Mouse (Mus musculus) ES-Bruce4 (cell line): ENCODE data around the gene Cebpa. TPM values are rescaled to one million over a fixed set of nuclear protein-coding genes. Genes with fewer than 3 reads are reported as not detected.

Source experiments
- H3K27ac ChIP-seq: 2 replicates; pipeline ENCODE4 v1.5.1; 2012; ENCODE audit warnings: low read length, inconsistent platforms; ENCODE audit not compliant: insufficient read depth
- H3K27me3 ChIP-seq: 2 replicates; pipeline ENCODE4 v1.6.1; 2012; ENCODE audit warnings: mild to moderate bottlenecking, low read length, inconsistent platforms; ENCODE audit not compliant: control insufficient read depth, poor library complexity, insufficient read depth, severe bottlenecking
- H3K36me3 ChIP-seq: 2 replicates; pipeline ENCODE4 v1.6.1; 2012; ENCODE audit warnings: inconsistent platforms, mild to moderate bottlenecking, low read length, moderate library complexity; ENCODE audit not compliant: control insufficient read depth, poor library complexity, insufficient read depth, severe bottlenecking
- H3K4me1 ChIP-seq: one replicate; pipeline ENCODE4 v1.8.1; 2011; ENCODE audit warnings: low read length; ENCODE audit not compliant: control insufficient read depth, insufficient read depth
- H3K4me3 ChIP-seq: 2 replicates; pipeline ENCODE4 v1.5.1; 2011; ENCODE audit warnings: low read depth, mild to moderate bottlenecking, low read length
- H3K9ac ChIP-seq: 2 replicates; pipeline ENCODE4 v1.6.1; 2012; ENCODE audit warnings: low read depth, mild to moderate bottlenecking, inconsistent platforms; ENCODE audit not compliant: poor library complexity, severe bottlenecking
- H3K9me3 ChIP-seq: replicated peaks from 2 replicates; pipeline ENCODE4 v1.6.1; 2012; ENCODE audit warnings: mild to moderate bottlenecking, low read length, inconsistent platforms; ENCODE audit not compliant: control insufficient read depth, poor library complexity, insufficient read depth, severe bottlenecking
- CTCF ChIP-seq: IDR thresholded peaks from one replicate; pipeline ENCODE4 v1.8.1; 2011; ENCODE audit warnings: low read depth, low read length
- EP300 ChIP-seq: IDR thresholded peaks from 2 replicates; pipeline ENCODE4 v1.6.1; 2011; ENCODE audit warnings: low read depth, low read length; ENCODE audit not compliant: insufficient read depth
- POLR2A ChIP-seq: IDR thresholded peaks from one replicate; pipeline ENCODE4 v1.8.1; 2011; ENCODE audit warnings: low read length; ENCODE audit not compliant: insufficient read depth
- polyA plus RNA-seq: library from polyadenylated mRNA; stranded (reverse); fragments of >200 nt; gene quantifications from 2 replicates; pipeline ENCODE4 v1.2.4, GENCODE M21; 2011; ENCODE audit warnings: low read depth; ENCODE audit not compliant: missing spikeins, insufficient read depth, insufficient read length

Gene Cebpa
- polyA plus RNA-seq, 1 experiment: 1.7 TPM

DNA sequence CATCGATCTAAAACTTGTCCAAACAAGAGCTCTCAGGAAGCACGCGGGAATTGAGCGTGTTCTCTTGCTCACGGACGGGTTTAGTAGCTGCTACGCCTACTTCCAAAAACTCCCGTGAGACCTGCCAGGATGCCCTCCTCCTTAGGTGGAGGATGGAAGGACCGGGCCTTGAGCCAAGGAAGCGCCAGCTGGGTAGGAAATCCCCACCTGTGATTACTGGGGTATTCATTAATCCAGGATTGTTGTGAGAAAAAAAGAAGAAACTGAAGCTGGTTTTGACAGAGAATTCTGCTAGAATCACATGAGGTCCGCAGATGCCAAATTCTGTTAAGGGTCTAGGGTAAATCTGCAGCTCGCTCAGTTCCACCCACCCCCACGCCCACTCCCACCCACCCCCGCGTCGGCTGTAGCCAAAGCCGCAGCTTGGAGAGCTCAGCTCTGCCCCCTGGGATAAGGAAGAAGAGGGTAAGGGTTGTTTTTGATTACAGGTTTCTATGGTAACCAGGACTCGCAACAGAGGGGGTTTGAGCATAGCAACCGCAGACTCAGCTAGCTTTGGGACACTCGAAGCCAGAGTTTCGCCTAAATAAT lies 32.7 kb upstream of the Cebpa start:
- TF ChIP-seq POLR2A (no peak), EP300 (no peak), CTCF (no peak)
- Histone ChIP-seq H3K27me3 (no peaks in the 10 kb centered on the region), H3K27ac (no peak overlapping the region), H3K4me3 (0 out of 2 replicates have a peak overlapping the region, but pooled peaks have one; percentile 28), H3K36me3 (no peaks in the 10 kb centered on the region), H3K9ac (no peak overlapping the region), H3K9me3 (no peaks in the 10 kb centered on the region), H3K4me1 (peaks cover 3% of the 10 kb centered on the region)

DNA sequence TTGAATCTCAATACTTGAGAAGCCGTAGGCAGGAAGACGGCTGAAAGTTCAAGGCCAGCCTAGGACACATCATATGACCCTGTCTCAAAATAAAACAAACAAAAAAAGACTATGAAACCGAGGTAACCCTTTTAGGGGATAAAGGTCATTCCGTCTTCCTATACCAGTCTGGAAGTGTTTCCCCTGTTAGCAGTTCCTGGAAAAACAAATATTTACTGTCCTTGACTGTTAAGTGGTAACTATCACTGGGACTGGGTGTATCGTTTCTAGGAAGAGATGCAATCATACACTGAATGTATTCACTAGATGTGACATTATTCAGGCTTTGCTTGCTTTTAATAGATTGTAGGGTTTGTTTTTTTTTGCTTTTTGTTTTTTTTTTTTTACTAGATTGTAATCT lies 28.5 kb upstream of the Cebpa start:
- H3K36me3 ChIP-seq: no peaks in the 10 kb centered on the region
- H3K4me3 ChIP-seq: no peak overlapping the region
- peaks cover 3% of the 10 kb centered on the region for H3K4me1 ChIP-seq
- no peaks in the 10 kb centered on the region for H3K27me3 ChIP-seq
- no peak overlapping the region for H3K9ac ChIP-seq
- H3K27ac ChIP-seq: no peak overlapping the region
- TF ChIP-seq CTCF: no peak
- no peak for TF ChIP-seq EP300
- TF ChIP-seq POLR2A: no peak
- no peaks in the 10 kb centered on the region for H3K9me3 ChIP-seq

DNA sequence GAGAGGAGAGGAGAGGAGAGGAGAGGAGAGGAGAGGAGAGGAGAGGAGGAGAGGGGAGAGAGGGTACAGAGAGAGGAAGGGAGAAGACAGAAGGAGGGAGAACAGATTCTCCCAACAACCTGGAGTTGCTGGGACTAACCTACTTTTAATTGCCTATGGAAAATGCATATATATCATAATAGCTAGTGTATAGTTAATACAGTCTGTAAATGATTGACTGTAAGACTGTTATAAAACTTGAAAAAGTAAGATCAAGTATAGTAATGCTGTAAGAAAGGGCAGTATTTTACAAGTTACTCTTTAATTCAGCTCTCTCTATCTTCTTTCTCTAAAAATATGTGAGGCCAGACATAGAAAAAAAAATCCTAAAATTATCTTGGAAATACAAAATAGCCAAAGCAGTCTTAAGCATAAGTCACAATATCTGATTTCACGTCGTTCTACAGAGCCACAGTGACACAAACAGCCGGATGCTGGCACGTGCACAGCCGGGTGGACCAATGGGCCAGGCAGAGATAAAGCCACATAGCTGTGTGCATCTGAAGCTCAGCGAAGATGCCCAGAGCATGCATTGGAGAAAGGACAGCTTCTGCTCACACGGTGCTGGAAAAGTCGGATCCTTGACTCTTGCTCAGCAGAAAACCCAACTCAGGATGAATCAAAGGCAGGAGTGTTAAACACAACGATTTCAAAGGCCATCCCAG lies 24.0 kb upstream of the Cebpa start:
- no peaks in the 10 kb centered on the region for H3K9me3 ChIP-seq
- no peak overlapping the region for H3K27ac ChIP-seq
- H3K4me3 ChIP-seq: no peak overlapping the region
- no peaks in the 10 kb centered on the region for H3K4me1 ChIP-seq
- no peak overlapping the region for H3K9ac ChIP-seq
- no peaks in the 10 kb centered on the region for H3K36me3 ChIP-seq
- no peaks in the 10 kb centered on the region for H3K27me3 ChIP-seq
- TF ChIP-seq EP300: no peak
- no peak for TF ChIP-seq POLR2A
- no peak for TF ChIP-seq CTCF

DNA sequence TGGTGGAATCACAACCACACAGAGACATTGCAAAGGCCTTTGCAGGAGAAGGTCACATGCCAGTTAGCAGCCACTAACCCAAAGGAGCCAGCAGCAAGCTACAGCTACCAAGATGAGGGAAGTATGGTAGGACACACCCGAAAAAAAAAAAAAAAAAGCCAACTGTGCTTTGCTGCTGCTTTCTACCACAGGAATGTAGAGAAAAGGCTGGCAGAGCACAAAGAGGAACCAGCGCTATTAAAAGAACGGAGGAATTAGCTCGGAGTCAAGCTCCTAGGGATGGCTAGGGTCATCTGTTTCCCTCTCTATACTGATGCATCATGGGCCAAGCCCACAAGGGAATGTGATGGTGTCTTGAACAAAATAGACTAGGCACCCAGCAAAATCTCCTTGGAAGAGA lies 20.3 kb upstream of the Cebpa start:
- Histone ChIP-seq H3K9me3 (no peaks in the 10 kb centered on the region), H3K9ac (no peak overlapping the region), H3K36me3 (no peaks in the 10 kb centered on the region), H3K4me1 (no peaks in the 10 kb centered on the region), H3K27me3 (peaks cover 2% of the 10 kb centered on the region; the same call in 1 of the 2 replicates), H3K27ac (no peak overlapping the region), H3K4me3 (no peak overlapping the region)
- no peak for TF ChIP-seq CTCF
- no peak for TF ChIP-seq POLR2A
- TF ChIP-seq EP300: no peak

DNA sequence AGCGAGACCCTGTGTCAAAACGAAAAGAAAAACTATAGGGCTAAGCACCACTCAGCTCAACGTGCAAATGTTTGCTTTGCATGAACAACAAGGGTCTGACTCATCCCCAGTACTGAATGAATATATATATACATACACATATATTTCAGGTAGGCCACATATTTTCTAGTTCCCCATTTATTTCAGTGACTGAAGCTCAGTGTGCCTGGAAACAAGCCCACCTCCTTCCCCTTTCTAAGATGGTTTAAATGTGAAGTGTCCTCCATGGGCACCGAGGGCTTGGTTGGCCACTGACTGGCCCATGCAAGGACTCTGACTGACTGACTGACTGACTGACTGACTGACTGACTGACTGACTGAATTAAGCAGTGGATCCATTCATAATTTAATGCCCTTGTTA lies 19.6 kb upstream of the Cebpa start:
- Histone ChIP-seq H3K36me3 (no peaks in the 10 kb centered on the region), H3K27ac (no peak overlapping the region), H3K4me1 (no peaks in the 10 kb centered on the region), H3K4me3 (no peak overlapping the region), H3K27me3 (peaks cover 2% of the 10 kb centered on the region; the same call in 1 of the 2 replicates), H3K9me3 (no peaks in the 10 kb centered on the region), H3K9ac (no peak overlapping the region)
- TF ChIP-seq POLR2A (no peak), EP300 (no peak), CTCF (no peak)

DNA sequence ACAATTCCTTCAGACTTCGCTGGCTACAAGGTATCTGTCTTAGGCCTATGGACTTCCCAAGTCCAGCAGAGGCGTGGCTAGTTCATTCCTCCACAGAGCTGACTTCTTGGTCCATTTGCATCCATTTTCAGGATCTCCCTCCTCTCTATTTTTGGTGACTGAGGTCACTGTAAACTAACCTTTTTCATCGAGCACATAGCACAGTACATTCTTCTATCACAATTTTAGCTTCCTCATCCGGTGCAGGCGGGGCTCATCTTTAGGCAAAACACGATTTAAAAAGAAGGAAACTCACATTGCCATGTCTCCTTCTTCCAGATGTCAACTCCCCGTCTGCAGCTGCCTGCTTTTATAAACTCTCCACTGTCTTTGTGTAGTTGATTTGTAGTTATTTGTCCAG lies 12.5 kb upstream of the Cebpa start:
- H3K27ac ChIP-seq: no peak overlapping the region
- TF ChIP-seq POLR2A (no peak), CTCF (no peak), EP300 (no peak)
- no peak overlapping the region for H3K9ac ChIP-seq
- H3K4me1 ChIP-seq: no peaks in the 10 kb centered on the region
- no peaks in the 10 kb centered on the region for H3K36me3 ChIP-seq
- H3K9me3 ChIP-seq: peaks cover 3% of the 10 kb centered on the region; the same call in 1 of the 2 replicates
- peaks cover 2% of the 10 kb centered on the region; the same call in 1 of the 2 replicates for H3K27me3 ChIP-seq
- no peak overlapping the region for H3K4me3 ChIP-seq
